Mouse (Mus musculus) liver, embryonic 16.5 days (tissue): ENCODE data around the gene Notch1. TPM values are rescaled to one million over a fixed set of nuclear protein-coding genes. Genes with fewer than 3 reads are reported as not detected.

Source experiments
- ATAC-seq: fragments of 200-750 bp; cut with Nextera tagmentation; 2 replicates; pipeline ENCODE4 v1.8.0; 2017; ENCODE audit warnings: low read depth, mild to moderate bottlenecking, moderate number of reproducible peaks, moderate library complexity
- H3K27ac ChIP-seq: fragments of 300-500 bp; sonication (generic); 2 replicates; pipeline ENCODE4 v1.5.1; 2014; ENCODE audit warnings: mild to moderate bottlenecking, low read length
- H3K27me3 ChIP-seq: fragments of 300-500 bp; sonication (generic); 2 replicates; pipeline ENCODE4 v1.6.1; 2014; ENCODE audit warnings: low read depth, low read length, mixed read lengths; ENCODE audit not compliant: control insufficient read depth, insufficient read depth
- H3K36me3 ChIP-seq: fragments of 300-500 bp; sonication (generic); 2 replicates; pipeline ENCODE4 v1.6.1; 2014; ENCODE audit warnings: mild to moderate bottlenecking; ENCODE audit not compliant: control insufficient read depth, insufficient read depth
- H3K4me1 ChIP-seq: fragments of 300-500 bp; sonication (generic); 2 replicates; pipeline ENCODE4 v1.6.1; 2014; ENCODE audit warnings: low read depth, low read length, mixed read lengths; ENCODE audit not compliant: control insufficient read depth
- H3K4me2 ChIP-seq: fragments of 300-500 bp; sonication (generic); 2 replicates; pipeline ENCODE4 v1.6.1; 2014; ENCODE audit warnings: low read depth, low read length, mixed read lengths
- H3K4me3 ChIP-seq: fragments of 300-500 bp; sonication (generic); 2 replicates; pipeline ENCODE4 v1.5.1; 2014; ENCODE audit warnings: low read depth, mild to moderate bottlenecking, low read length
- H3K9ac ChIP-seq: fragments of 300-500 bp; sonication (generic); 2 replicates; pipeline ENCODE4 v1.6.1; 2014; ENCODE audit warnings: low read depth, low read length
- H3K9me3 ChIP-seq: fragments of 300-500 bp; sonication (generic); replicated peaks from 2 replicates; pipeline ENCODE4 v1.6.1; 2016; ENCODE audit warnings: low read length; ENCODE audit not compliant: control insufficient read depth
- whole genome bisulfite sequencing: fragments of 180-500 bp; shearing (Covaris S2); extraction: QIAGEN DNeasy Blood & Tissue Kit; methylation state at CpG from one replicate; pipeline ENCODE4 v1.1.7; 2014; ENCODE audit not compliant: insufficient replicate concordance; 5-methylcytosine and 5-hydroxymethylcytosine counted together
- polyA plus RNA-seq: library from polyadenylated mRNA; unstranded; fragments of >200 nt; fragmentation: Nextera tagmentation; extraction: Ambion mirVana; gene quantifications from 2 replicates; pipeline ENCODE4 v1.2.1, GENCODE M21; 2015

Notch1 gene
- polyA plus RNA-seq, 1 experiment from 2014 or later: 2.8 TPM

- Histone ChIP-seq H3K9ac (no peak overlapping the region), H3K4me1 (peaks cover 13% of the 10 kb centered on the region), H3K36me3 (no peaks in the 10 kb centered on the region), H3K4me2 (no peak overlapping the region), H3K27me3 (peaks cover 28% of the 10 kb centered on the region), H3K4me3 (no peak overlapping the region), H3K27ac (peak overlapping the region; percentile 52; the same call in 1 of the 2 replicates), H3K9me3 (no peaks in the 10 kb centered on the region)
- WGBS: 51% methylated on average over 3 of the region's 3 CpGs
- ATAC-seq: no peak
Measured at GRCm38 (mm10) chr2:26506746-26507280, 9.7 kb downstream of the Notch1 start.

- H3K4me3 ChIP-seq: no peak overlapping the region
- WGBS: 62% methylated on average over 9 of the region's 9 CpGs
- no peak overlapping the region for H3K9ac ChIP-seq
- no peaks in the 10 kb centered on the region for H3K36me3 ChIP-seq
- peaks cover 13% of the 10 kb centered on the region for H3K4me1 ChIP-seq
- H3K9me3 ChIP-seq: no peaks in the 10 kb centered on the region
- H3K4me2 ChIP-seq: no peak overlapping the region; the same call in 1 of the 2 replicates
- no peak overlapping the region; the same call in 1 of the 2 replicates for H3K27ac ChIP-seq
- ATAC-seq: no peak
- H3K27me3 ChIP-seq: peaks cover 38% of the 10 kb centered on the region
Measured at GRCm38 (mm10) chr2:26504772-26505480, 11.5 kb downstream of the Notch1 start.

GRCm38 (mm10) chr2:26503661-26504575, 12.5 kb downstream of the Notch1 start:
- Histone ChIP-seq H3K4me3 (peak overlapping the region; percentile 58), H3K4me2 (peak overlapping the region; percentile 66), H3K4me1 (peaks cover 13% of the 10 kb centered on the region), H3K36me3 (no peaks in the 10 kb centered on the region), H3K9me3 (no peaks in the 10 kb centered on the region), H3K27me3 (peaks cover 38% of the 10 kb centered on the region), H3K9ac (peak overlapping the region; percentile 65), H3K27ac (peak overlapping the region; percentile 50)
- ATAC-seq: peak; percentile 81
- WGBS: 3% methylated on average over 58 of the region's 59 CpGs

GRCm38 (mm10) chr2:26502863-26503631, 13.4 kb downstream of the Notch1 start:
- under 1% methylated on average over 56 of the region's 57 CpGs for WGBS
- peak overlapping the region; percentile 66 for H3K4me2 ChIP-seq
- H3K9me3 ChIP-seq: no peaks in the 10 kb centered on the region
- H3K27ac ChIP-seq: peak overlapping the region; percentile 43
- H3K4me1 ChIP-seq: peaks cover 13% of the 10 kb centered on the region
- no peak for ATAC-seq
- peaks cover 38% of the 10 kb centered on the region for H3K27me3 ChIP-seq
- H3K4me3 ChIP-seq: peak overlapping the region; percentile 58
- H3K9ac ChIP-seq: peak overlapping the region; percentile 65
- no peaks in the 10 kb centered on the region for H3K36me3 ChIP-seq

GRCm38 (mm10) chr2:26502299-26502862, 14.1 kb downstream of the Notch1 start:
- Histone ChIP-seq H3K36me3 (no peaks in the 10 kb centered on the region), H3K27ac (no peak overlapping the region), H3K9me3 (no peaks in the 10 kb centered on the region), H3K4me2 (peak overlapping the region; percentile 66), H3K27me3 (peaks cover 38% of the 10 kb centered on the region), H3K4me3 (peak overlapping the region; percentile 58), H3K4me1 (peaks cover 11% of the 10 kb centered on the region), H3K9ac (peak overlapping the region; percentile 46)
- no peak for ATAC-seq
- WGBS: under 1% methylated on average over 32 of the region's 33 CpGs

- no peak for ATAC-seq
- Histone ChIP-seq H3K4me1 (peaks cover 5% of the 10 kb centered on the region), H3K4me2 (peak overlapping the region; percentile 66), H3K4me3 (peak overlapping the region; percentile 58), H3K27ac (no peak overlapping the region), H3K27me3 (peaks cover 38% of the 10 kb centered on the region), H3K9ac (no peak overlapping the region), H3K9me3 (no peaks in the 10 kb centered on the region), H3K36me3 (no peaks in the 10 kb centered on the region)
- 20% methylated on average over 15 of the region's 15 CpGs for WGBS
Measured at GRCm38 (mm10) chr2:26501651-26502141, 14.8 kb downstream of the Notch1 start.

- H3K27ac ChIP-seq: no peak overlapping the region
- no peak for ATAC-seq
- no peaks in the 10 kb centered on the region for H3K9me3 ChIP-seq
- H3K9ac ChIP-seq: no peak overlapping the region
- H3K4me1 ChIP-seq: peaks cover 4% of the 10 kb centered on the region
- no peak overlapping the region for H3K4me3 ChIP-seq
- H3K36me3 ChIP-seq: no peaks in the 10 kb centered on the region
- H3K27me3 ChIP-seq: peaks cover 38% of the 10 kb centered on the region
- H3K4me2 ChIP-seq: no peak overlapping the region
- WGBS: 52% methylated on average over 14 of the region's 14 CpGs
Measured at GRCm38 (mm10) chr2:26500599-26501370, 15.7 kb downstream of the Notch1 start.
